In the genomic region with DNA sequence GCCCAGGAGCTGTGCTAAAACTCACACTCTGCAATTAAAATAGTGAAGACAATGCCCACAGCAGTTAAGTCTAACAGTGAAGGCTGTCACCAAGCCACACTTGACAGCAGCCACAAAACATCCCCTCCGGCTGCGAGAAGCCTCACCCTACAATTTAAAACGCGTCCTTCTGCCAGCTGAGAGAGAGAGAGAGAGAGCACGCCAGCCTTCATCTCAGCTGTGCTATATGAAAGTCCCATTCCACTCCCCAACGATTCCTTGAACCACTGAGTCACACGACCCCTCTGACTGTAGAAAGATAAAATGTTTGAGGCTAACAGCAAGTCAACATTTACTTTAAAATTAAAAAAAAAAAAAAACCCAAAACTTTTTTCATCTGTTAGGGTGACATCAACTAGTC, we compare ENCODE assay signal across 10 mouse cellular contexts. TPM values are rescaled to one million over a fixed set of nuclear protein-coding genes. Genes with fewer than 3 reads are reported as not detected.
DNase-seq lines count a peak whose midpoint lies in the region; ATAC-seq and TF ChIP-seq lines count a peak whose summit lies in the region.
"Had no signal": no experiment of that assay in that cellular context is flagged by ENCODE, and none has a peak within 500 bp of the region (broad histone marks: within the 10 kb centered on the region; RNA-seq: fewer than 3 reads in every experiment).

No protein-coding gene starts in this region.

- intact Hi-C loops in gastrocnemius, adult 2 months (cut with DNase I) = no loop called here

- no peak overlapping the region for H3K4me3 ChIP-seq in gastrocnemius, adult 2 months
- H3K4me3 ChIP-seq in liver, embryonic 12.5 days = no peak overlapping the region
- no peak overlapping the region for H3K4me3 ChIP-seq in stomach, embryonic 15.5 days (replicated peaks)

- H3K36me3 ChIP-seq in liver, embryonic 12.5 days = peaks cover 37% of the 10 kb centered on the region
- H3K36me3 ChIP-seq in stomach, embryonic 15.5 days = no peaks in the 10 kb centered on the region

- no peak for ATAC-seq in liver, embryonic 12.5 days
- ATAC-seq in stomach, embryonic 15.5 days (ENCODE audit: insufficient read depth, low FRiP score, low read depth) = no peak
- no peak for ATAC-seq in granulocyte monocyte progenitor cell, adult 5-6 weeks (replicated peaks; ENCODE audit: poor library complexity, severe bottlenecking)
- ATAC-seq: inflammation-experienced regulatory T-cells, adult 6 months had no signal

- H3K4me2 ChIP-seq in liver, embryonic 12.5 days = peak overlapping the region; percentile 43
- 0 out of 2 replicates have a peak overlapping the region, but pooled peaks have one; percentile 2 for H3K4me2 ChIP-seq in stomach, embryonic 15.5 days

- no peaks in the 10 kb centered on the region for H3K27me3 ChIP-seq in liver, embryonic 12.5 days (replicated peaks)
- no peaks in the 10 kb centered on the region for H3K27me3 ChIP-seq in stomach, embryonic 15.5 days (replicated peaks)

- no peak for TF ChIP-seq CTCF in gastrocnemius, adult 2 months (IDR thresholded peaks at IDR 0.05)

- no peaks in the 10 kb centered on the region for H3K9me3 ChIP-seq in liver, embryonic 12.5 days (replicated peaks)
- H3K9me3 ChIP-seq in stomach, embryonic 15.5 days = no peaks in the 10 kb centered on the region

- peaks cover 85% of the 10 kb centered on the region for H3K4me1 ChIP-seq in liver, embryonic 12.5 days
- H3K4me1 ChIP-seq in stomach, embryonic 15.5 days = peaks cover 52% of the 10 kb centered on the region

- 0 out of 2 replicates have a peak overlapping the region, but pooled peaks have one; percentile 48 for H3K27ac ChIP-seq in gastrocnemius, adult 2 months
- peak overlapping the region; percentile 61 for H3K27ac ChIP-seq in liver, embryonic 12.5 days
- no peak overlapping the region for H3K27ac ChIP-seq in stomach, embryonic 15.5 days

- H3K9ac ChIP-seq in liver, embryonic 12.5 days = peak overlapping the region; percentile 33; the same call in 1 of the 2 replicates
- H3K9ac ChIP-seq in stomach, embryonic 15.5 days = no peak overlapping the region

- no peak for DNase-seq in gastrocnemius, adult 2 months
- no peak for DNase-seq in gastrocnemius, postnatal 4 days (ENCODE audit: low spot score in 2 of 2)
- peak; percentile 21 for DNase-seq in retina, postnatal 1 day
- DNase-seq in retina, embryonic 14.5 days (ENCODE audit: low spot score) = no peak
- DNase-seq in kidney, postnatal 25 days = no peak
- DNase-seq: B cell, adult 2 months had no signal

- WGBS in liver, embryonic 12.5 days (ENCODE audit: insufficient replicate concordance) = 37% methylated on average over 7 of the region's 7 CpGs
- WGBS in stomach, embryonic 15.5 days = 64% methylated on average over 7 of the region's 7 CpGs

RNA-seq across cellular contexts. Expression of a gene that starts 3.4 kb away (rescaled TPM):
- total RNA-seq in gastrocnemius, adult 2 months (2021) = 1 to 10 TPM; 4.1 to 6.2 TPM
- 10 to 100 TPM; 24.4 to 29.3 TPM for total RNA-seq in gastrocnemius, postnatal 4 days (2021)
- polyA plus RNA-seq in liver, embryonic 12.5 days (2016; fragmentation: Nextera tagmentation; extraction: Ambion mirVana) = 20.9 and 21.8 TPM in 2 replicates
- 36.2 and 37.1 TPM in 2 replicates for polyA plus RNA-seq in stomach, embryonic 15.5 days (2015; fragmentation: Nextera tagmentation; extraction: Ambion mirVana)
- total RNA-seq in granulocyte monocyte progenitor cell, adult 5-6 weeks (2014; fragmentation: Nextera tagmentation) = 7.6 and 11.1 TPM in 2 replicates
- 9.5 and 11.6 TPM in 2 replicates for total RNA-seq in granulocyte monocyte progenitor cell, adult 5-6 weeks (2017)

RNA-seq across cellular contexts. Expression of a gene that starts 55.3 kb away (rescaled TPM):
- 10 to 100 TPM in 1 of 2 experiments, 1 to 10 TPM in 1; 5.6 to 14.3 TPM for total RNA-seq in gastrocnemius, adult 2 months (2021)
- total RNA-seq in gastrocnemius, postnatal 4 days (2021) = 1 to 10 TPM; 5.5 to 6.6 TPM
- 15.2 and 16.7 TPM in 2 replicates for polyA plus RNA-seq in liver, embryonic 12.5 days (2016; fragmentation: Nextera tagmentation; extraction: Ambion mirVana)
- polyA plus RNA-seq in stomach, embryonic 15.5 days (2015; fragmentation: Nextera tagmentation; extraction: Ambion mirVana) = 24.0 and 27.0 TPM in 2 replicates
- total RNA-seq in granulocyte monocyte progenitor cell, adult 5-6 weeks (2014; fragmentation: Nextera tagmentation) = 11.5 and 39.3 TPM in 2 replicates
- 10.1 and 16.9 TPM in 2 replicates for total RNA-seq in granulocyte monocyte progenitor cell, adult 5-6 weeks (2017)
